Mouse (Mus musculus) heart, adult 2 months (tissue): Measurements from ENCODE around the gene Rora.

ENCODE experiments used
- CTCF ChIP-seq: fragments of 200-600 bp; IDR thresholded peaks from 2 replicates; pipeline ENCODE4 v1.8.1; 2022; ENCODE audit warnings: antibody characterized with exemption, mild to moderate bottlenecking, moderate library complexity
- EP300 ChIP-seq: fragments of 200-500 bp; IDR thresholded peaks from 2 replicates; pipeline ENCODE4 v1.6.1; 2011; ENCODE audit warnings: low read depth, low read length, control low read depth; ENCODE audit not compliant: insufficient read depth
- POLR2A ChIP-seq: fragments of 200-500 bp; IDR thresholded peaks from 2 replicates; pipeline ENCODE4 v1.6.1; 2011; ENCODE audit warnings: mild to moderate bottlenecking, low read depth, low read length, control low read depth; ENCODE audit not compliant: insufficient read depth

GRCm38 (mm10) chr9:68654333-68655017 lies 889 bp downstream of the Rora start:
- TF ChIP-seq POLR2A (no peak), CTCF (peak; percentile 53), EP300 (no peak)
